Mouse (Mus musculus) forebrain, embryonic 16.5 days (tissue): ENCODE measurements at regions not wholly inside any gene's neighbourhood (a gene's known extent, or its start where the extent isn't known, plus 50 kb on each side); places are given as distances from the start of the nearest gene placed in this dataset.

Source experiments
- ATAC-seq: fragments of 200-750 bp; cut with Nextera tagmentation; 2 replicates; pipeline ENCODE4 v1.8.0; 2017; ENCODE audit warnings: mild to moderate bottlenecking, moderate library complexity
- H3K27ac ChIP-seq: fragments of 300-500 bp; sonication (generic); 2 replicates; pipeline ENCODE4 v1.5.1; 2014; ENCODE audit warnings: low read length, control low read depth
- H3K27me3 ChIP-seq: fragments of 300-500 bp; sonication (generic); replicated peaks from 2 replicates; pipeline ENCODE4 v1.6.1; 2014; ENCODE audit warnings: low read length; ENCODE audit not compliant: control insufficient read depth, insufficient read depth
- H3K36me3 ChIP-seq: fragments of 300-500 bp; sonication (generic); 2 replicates; pipeline ENCODE4 v1.6.1; 2014; ENCODE audit not compliant: control insufficient read depth, insufficient read depth
- H3K4me1 ChIP-seq: fragments of 300-500 bp; sonication (generic); replicated peaks from 2 replicates; pipeline ENCODE4 v1.6.1; 2014; ENCODE audit warnings: low read length; ENCODE audit not compliant: control insufficient read depth, insufficient read depth
- H3K4me2 ChIP-seq: fragments of 300-500 bp; sonication (generic); 2 replicates; pipeline ENCODE4 v1.6.1; 2014; ENCODE audit warnings: mild to moderate bottlenecking, low read length, control low read depth
- H3K4me3 ChIP-seq: fragments of 300-500 bp; sonication (generic); replicated peaks from 2 replicates; pipeline ENCODE4 v1.5.1; 2014; ENCODE audit warnings: mild to moderate bottlenecking, low read length, control low read depth
- H3K9ac ChIP-seq: fragments of 300-500 bp; sonication (generic); replicated peaks from 2 replicates; pipeline ENCODE4 v1.6.1; 2014; ENCODE audit warnings: low read depth, low read length, control low read depth
- H3K9me3 ChIP-seq: fragments of 300-500 bp; sonication (generic); 2 replicates; pipeline ENCODE4 v1.6.1; 2016; ENCODE audit warnings: low read length; ENCODE audit not compliant: control insufficient read depth
- WGBS: fragments of 180-500 bp; shearing (Covaris S2); extraction: QIAGEN DNeasy Blood & Tissue Kit; methylation state at CpG from one replicate; pipeline ENCODE4 v1.1.7; 2014; 5-methylcytosine and 5-hydroxymethylcytosine counted together

DNA sequence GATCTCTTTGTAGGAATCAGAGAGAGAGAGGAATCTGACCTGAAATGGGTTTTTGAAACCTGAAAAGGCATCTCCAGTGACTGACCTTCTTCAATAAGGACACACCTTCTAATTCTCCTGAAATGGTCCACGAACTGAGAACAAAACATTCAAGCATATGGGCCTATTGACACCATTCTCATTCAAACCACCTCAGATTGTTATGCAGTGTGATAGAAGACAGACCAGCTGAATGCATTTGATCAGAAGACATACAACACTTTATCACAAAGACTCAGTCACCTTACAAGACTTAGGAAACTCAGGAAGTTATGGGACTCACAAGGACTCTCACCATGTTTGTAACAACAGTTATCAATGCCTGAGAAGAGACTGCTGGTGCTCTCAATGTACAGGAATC lies 256.7 kb downstream of the Rpl10l start:
- no peak overlapping the region for H3K4me2 ChIP-seq
- no peaks in the 10 kb centered on the region for H3K4me1 ChIP-seq
- no peaks in the 10 kb centered on the region for H3K36me3 ChIP-seq
- no peak overlapping the region for H3K27ac ChIP-seq
- H3K9ac ChIP-seq = no peak overlapping the region
- 76% methylated on average over 1 of the region's 1 CpGs for WGBS
- H3K27me3 ChIP-seq = no peaks in the 10 kb centered on the region
- H3K4me3 ChIP-seq = no peak overlapping the region
- ATAC-seq = no peak
- no peaks in the 10 kb centered on the region for H3K9me3 ChIP-seq

DNA sequence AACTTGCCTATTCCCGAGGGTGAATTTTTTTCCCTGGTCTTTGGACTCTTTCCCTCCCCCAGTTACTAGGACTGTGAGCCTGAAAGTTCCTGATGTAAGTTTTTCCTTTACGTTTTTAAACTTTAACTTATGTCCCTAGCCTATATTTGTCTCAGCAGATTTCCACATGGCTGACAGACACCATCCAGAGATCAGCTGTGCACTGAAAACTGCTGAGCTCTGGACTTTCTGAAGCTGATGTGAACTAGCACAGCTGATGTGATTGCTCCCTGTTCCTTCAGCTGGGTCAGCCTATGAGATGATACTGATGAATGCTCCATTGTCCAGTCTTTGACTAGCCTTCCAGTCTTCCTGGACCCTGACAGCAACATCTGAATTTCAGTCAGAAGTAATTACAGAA lies 271.5 kb downstream of the Rpl10l start:
- H3K4me1 ChIP-seq = no peaks in the 10 kb centered on the region
- no peak overlapping the region for H3K27ac ChIP-seq
- H3K27me3 ChIP-seq = no peaks in the 10 kb centered on the region
- H3K4me2 ChIP-seq = no peak overlapping the region
- H3K36me3 ChIP-seq = no peaks in the 10 kb centered on the region
- WGBS = 88% methylated on average over 2 of the region's 2 CpGs
- ATAC-seq = no peak
- H3K9me3 ChIP-seq = no peaks in the 10 kb centered on the region
- H3K9ac ChIP-seq = no peak overlapping the region
- no peak overlapping the region for H3K4me3 ChIP-seq
